ENCODE assay signal across 8 mouse cellular contexts in the genomic region with DNA sequence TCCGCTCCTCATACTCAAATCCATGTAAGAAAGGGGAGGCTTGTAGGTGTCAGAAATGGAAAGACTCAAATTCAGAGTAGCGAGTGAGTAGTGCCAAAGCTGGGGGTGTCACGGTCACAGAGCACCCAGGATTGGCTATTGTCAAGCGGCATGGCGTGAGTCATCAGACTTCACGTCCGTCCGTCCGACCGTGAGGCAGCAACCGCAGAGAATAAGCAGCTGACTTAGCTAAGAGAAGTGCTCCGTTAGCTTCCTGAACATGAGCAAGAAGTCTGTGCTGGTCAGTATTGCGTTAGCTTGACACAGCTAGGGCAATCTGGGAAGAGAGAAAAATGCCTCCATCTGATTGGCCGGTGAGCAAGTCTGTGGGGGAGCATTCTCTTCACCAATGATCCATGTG.
DNase-seq lines count a peak whose midpoint lies in the region; ATAC-seq and TF ChIP-seq lines count a peak whose summit lies in the region.

No protein-coding gene starts in this region.

- H3K4me1 ChIP-seq in heart, embryonic 11.5 days (ENCODE audit: control insufficient read depth, insufficient read depth, low read length), result peaks cover 5% of the 10 kb centered on the region; the same call in 1 of the 2 replicates
- H3K4me1 ChIP-seq in lung, postnatal 0 days (ENCODE audit: insufficient read depth, low read depth, low read length), result no peaks in the 10 kb centered on the region
- peaks cover 15% of the 10 kb centered on the region for H3K4me1 ChIP-seq in forebrain, embryonic 10.5 days
- H3K4me1 ChIP-seq in midbrain, postnatal 0 days (ENCODE audit: insufficient read depth, low read length), result no peaks in the 10 kb centered on the region

- no peaks in the 10 kb centered on the region for H3K9me3 ChIP-seq in heart, embryonic 11.5 days (replicated peaks; ENCODE audit: control insufficient read depth, low read length)
- H3K9me3 ChIP-seq in lung, postnatal 0 days (ENCODE audit: low read length), result no peaks in the 10 kb centered on the region
- H3K9me3 ChIP-seq in forebrain, embryonic 10.5 days, result no peaks in the 10 kb centered on the region
- H3K9me3 ChIP-seq in midbrain, postnatal 0 days (ENCODE audit: low read length), result no peaks in the 10 kb centered on the region

- H3K4me3 ChIP-seq in heart, embryonic 11.5 days (ENCODE audit: low read depth, low read length), result no peak overlapping the region
- no peak overlapping the region for H3K4me3 ChIP-seq in lung, postnatal 0 days (ENCODE audit: low read depth, low read length)
- no peak overlapping the region for H3K4me3 ChIP-seq in forebrain, embryonic 10.5 days
- no peak overlapping the region for H3K4me3 ChIP-seq in midbrain, postnatal 0 days (ENCODE audit: low read depth, low read length)

- no peak for TF ChIP-seq CTCF in lung, postnatal 0 days (IDR thresholded peaks at IDR 0.05)
- TF ChIP-seq CTCF in midbrain, postnatal 0 days (IDR thresholded peaks at IDR 0.05), result no peak

- no peak overlapping the region for H3K27ac ChIP-seq in heart, embryonic 11.5 days (ENCODE audit: low read depth, low read length)
- H3K27ac ChIP-seq in lung, postnatal 0 days (ENCODE audit: low read length), result no peak overlapping the region
- no peak overlapping the region for H3K27ac ChIP-seq in forebrain, embryonic 10.5 days
- H3K27ac ChIP-seq in midbrain, postnatal 0 days (ENCODE audit: low read depth, low read length), result no peak overlapping the region

- H3K4me2 ChIP-seq in heart, embryonic 11.5 days, result peak overlapping the region; percentile 36
- H3K4me2 ChIP-seq in lung, postnatal 0 days (replicated peaks; ENCODE audit: low read depth, low read length), result 0 out of 2 replicates have a peak overlapping the region, but pooled peaks have one; percentile 22
- no peak overlapping the region for H3K4me2 ChIP-seq in midbrain, postnatal 0 days (ENCODE audit: low read depth, low read length, poor library complexity, severe bottlenecking)

- no peak overlapping the region for H3K9ac ChIP-seq in heart, embryonic 11.5 days (ENCODE audit: low read depth, low read length)
- H3K9ac ChIP-seq in lung, postnatal 0 days (replicated peaks; ENCODE audit: low read depth), result no peak overlapping the region
- H3K9ac ChIP-seq in midbrain, postnatal 0 days (replicated peaks; ENCODE audit: low read length, poor library complexity, severe bottlenecking), result no peak overlapping the region

- no peaks in the 10 kb centered on the region for H3K36me3 ChIP-seq in heart, embryonic 11.5 days (ENCODE audit: control insufficient read depth, insufficient read depth, low read length)
- H3K36me3 ChIP-seq in lung, postnatal 0 days (ENCODE audit: insufficient read depth, low read length), result no peaks in the 10 kb centered on the region
- no peaks in the 10 kb centered on the region for H3K36me3 ChIP-seq in forebrain, embryonic 10.5 days (replicated peaks)
- no peaks in the 10 kb centered on the region for H3K36me3 ChIP-seq in midbrain, postnatal 0 days (ENCODE audit: insufficient read depth, low read length)

- ATAC-seq in heart, embryonic 11.5 days (replicated peaks; ENCODE audit: insufficient number of reproducible peaks, low FRiP score, low TSS enrichment), result no peak
- peak; percentile 48 for ATAC-seq in lung, postnatal 0 days
- ATAC-seq in midbrain, postnatal 0 days (ENCODE audit: low FRiP score), result no peak

- WGBS in heart, embryonic 11.5 days (ENCODE audit: insufficient replicate concordance), result 72% methylated on average over 14 of the region's 14 CpGs
- WGBS in lung, postnatal 0 days, result 75% methylated on average over 14 of the region's 14 CpGs
- 90% methylated on average over 14 of the region's 14 CpGs for WGBS in forebrain, embryonic 10.5 days
- 79% methylated on average over 14 of the region's 14 CpGs for WGBS in midbrain, postnatal 0 days

- TF ChIP-seq EP300 in lung, postnatal 0 days (IDR thresholded peaks at IDR 0.05), result no peak

- peak; percentile 16 for DNase-seq in gastrocnemius, adult 18-20 months (ENCODE audit: low spot score)
- DNase-seq in gastrocnemius, postnatal 10 days, result no peak
- peak; percentile 53 for DNase-seq in MEL-GATA-1-ER (ENCODE audit: extremely low read depth, low read depth)
- DNase-seq in lung, postnatal 0 days (ENCODE audit: low spot score), result peak; percentile 44
- DNase-seq in forebrain, embryonic 10.5 days (ENCODE audit: extremely low spot score, low spot score), result no peak
- no peak for DNase-seq in urinary bladder, postnatal 25 days (ENCODE audit: low spot score)
- DNase-seq in midbrain, postnatal 0 days (ENCODE audit: low spot score), result no peak

- no peaks in the 10 kb centered on the region for H3K27me3 ChIP-seq in heart, embryonic 11.5 days (ENCODE audit: control insufficient read depth, insufficient read depth, low read length)
- no peaks in the 10 kb centered on the region for H3K27me3 ChIP-seq in lung, postnatal 0 days (replicated peaks; ENCODE audit: insufficient read depth, low read length)
- H3K27me3 ChIP-seq in forebrain, embryonic 10.5 days (ENCODE audit: poor library complexity, severe bottlenecking), result no peaks in the 10 kb centered on the region
- H3K27me3 ChIP-seq in midbrain, postnatal 0 days (ENCODE audit: insufficient read depth, low read length), result no peaks in the 10 kb centered on the region

Comparison
In these comparisons a context has a peak if more than half of its experiments do, and no peak if none do; other contexts are left out.
1. DNase-seq: peak in gastrocnemius, adult 18-20 months (single experiment), MEL-GATA-1-ER (single experiment) and lung, postnatal 0 days (single experiment); none in gastrocnemius, postnatal 10 days (single experiment), forebrain, embryonic 10.5 days (single experiment), urinary bladder, postnatal 25 days (single experiment) and midbrain, postnatal 0 days (single experiment).